Mouse (Mus musculus): ENCODE measurements at regions not wholly inside any gene's neighbourhood (a gene's known extent, or its start where the extent isn't known, plus 50 kb on each side); places are given as distances from the start of the nearest gene placed in this dataset.

- Histone ChIP-seq H3K4me3 (ENCODE audit: low read depth, low read length) (no peak overlapping the region), H3K27me3 (ENCODE audit: control insufficient read depth, insufficient read depth, low read length) (no peaks in the 10 kb centered on the region), H3K9me3 (replicated peaks; ENCODE audit: control insufficient read depth, low read length) (no peaks in the 10 kb centered on the region), H3K9ac (replicated peaks; ENCODE audit: low read length) (no peak overlapping the region), H3K4me2 (ENCODE audit: low read depth, low read length) (no peak overlapping the region), H3K27ac (replicated peaks; ENCODE audit: low read depth, low read length) (no peak overlapping the region), H3K4me1 (ENCODE audit: control insufficient read depth, insufficient read depth, low read length) (no peaks in the 10 kb centered on the region), H3K36me3 (replicated peaks; ENCODE audit: control insufficient read depth, insufficient read depth, low read depth, low read length) (no peaks in the 10 kb centered on the region)
- ATAC-seq (replicated peaks; ENCODE audit: insufficient number of reproducible peaks, low FRiP score, low TSS enrichment, low read depth) (no peak), DNase-seq (ENCODE audit: low spot score) (no peak)
- WGBS: 75% methylated on average over 8 of the region's 8 CpGs
Measured at GRCm38 (mm10) chr11:65366677-65367370, 97.0 kb upstream of the Myocd start.

GRCm38 (mm10) chr11:65365751-65366559 is 96.2 kb upstream of the Myocd start:
- Histone ChIP-seq H3K4me1 (ENCODE audit: control insufficient read depth, insufficient read depth, low read length) (no peaks in the 10 kb centered on the region), H3K27me3 (ENCODE audit: control insufficient read depth, insufficient read depth, low read length) (no peaks in the 10 kb centered on the region), H3K36me3 (replicated peaks; ENCODE audit: control insufficient read depth, insufficient read depth, low read depth, low read length) (no peaks in the 10 kb centered on the region), H3K4me3 (ENCODE audit: low read depth, low read length) (no peak overlapping the region), H3K27ac (replicated peaks; ENCODE audit: low read depth, low read length) (no peak overlapping the region), H3K4me2 (ENCODE audit: low read depth, low read length) (no peak overlapping the region), H3K9me3 (replicated peaks; ENCODE audit: control insufficient read depth, low read length) (no peaks in the 10 kb centered on the region), H3K9ac (replicated peaks; ENCODE audit: low read length) (no peak overlapping the region)
- DNase-seq (ENCODE audit: low spot score) (no peak), ATAC-seq (replicated peaks; ENCODE audit: insufficient number of reproducible peaks, low FRiP score, low TSS enrichment, low read depth) (no peak)
- 57% methylated on average over 12 of the region's 12 CpGs for WGBS

- DNase-seq (ENCODE audit: low spot score) (no peak), ATAC-seq (replicated peaks; ENCODE audit: insufficient number of reproducible peaks, low FRiP score, low TSS enrichment, low read depth) (no peak)
- H3K27me3 ChIP-seq (ENCODE audit: control insufficient read depth, insufficient read depth, low read length): no peaks in the 10 kb centered on the region
- no peak overlapping the region for H3K9ac ChIP-seq (replicated peaks; ENCODE audit: low read length)
- H3K4me3 ChIP-seq (ENCODE audit: low read depth, low read length): no peak overlapping the region
- H3K36me3 ChIP-seq (replicated peaks; ENCODE audit: control insufficient read depth, insufficient read depth, low read depth, low read length): no peaks in the 10 kb centered on the region
- H3K27ac ChIP-seq (replicated peaks; ENCODE audit: low read depth, low read length): no peak overlapping the region
- H3K9me3 ChIP-seq (replicated peaks; ENCODE audit: control insufficient read depth, low read length): no peaks in the 10 kb centered on the region
- no peak overlapping the region for H3K4me2 ChIP-seq (ENCODE audit: low read depth, low read length)
- WGBS: 83% methylated on average over 3 of the region's 3 CpGs
- no peaks in the 10 kb centered on the region for H3K4me1 ChIP-seq (ENCODE audit: control insufficient read depth, insufficient read depth, low read length)
Measured at GRCm38 (mm10) chr11:65364910-65365309, 95.1 kb upstream of the Myocd start.

- Histone ChIP-seq H3K27ac (replicated peaks; ENCODE audit: low read depth, low read length) (no peak overlapping the region), H3K9me3 (replicated peaks; ENCODE audit: control insufficient read depth, low read length) (no peaks in the 10 kb centered on the region), H3K36me3 (replicated peaks; ENCODE audit: control insufficient read depth, insufficient read depth, low read depth, low read length) (no peaks in the 10 kb centered on the region), H3K4me3 (ENCODE audit: low read depth, low read length) (no peak overlapping the region), H3K4me1 (ENCODE audit: control insufficient read depth, insufficient read depth, low read length) (no peaks in the 10 kb centered on the region), H3K27me3 (ENCODE audit: control insufficient read depth, insufficient read depth, low read length) (no peaks in the 10 kb centered on the region), H3K4me2 (ENCODE audit: low read depth, low read length) (no peak overlapping the region), H3K9ac (replicated peaks; ENCODE audit: low read length) (no peak overlapping the region)
- DNase-seq (ENCODE audit: low spot score) (no peak), ATAC-seq (replicated peaks; ENCODE audit: insufficient number of reproducible peaks, low FRiP score, low TSS enrichment, low read depth) (no peak)
- 82% methylated on average over 3 of the region's 3 CpGs for WGBS
Measured at GRCm38 (mm10) chr11:65363846-65364245, 94.1 kb upstream of the Myocd start.

GRCm38 (mm10) chr11:65360729-65361128 is 90.9 kb upstream of the Myocd start:
- no peaks in the 10 kb centered on the region for H3K36me3 ChIP-seq (replicated peaks; ENCODE audit: control insufficient read depth, insufficient read depth, low read depth, low read length)
- ATAC-seq (replicated peaks; ENCODE audit: insufficient number of reproducible peaks, low FRiP score, low TSS enrichment, low read depth) (no peak), DNase-seq (ENCODE audit: low spot score) (no peak)
- H3K4me2 ChIP-seq (ENCODE audit: low read depth, low read length): no peak overlapping the region
- no peak overlapping the region for H3K4me3 ChIP-seq (ENCODE audit: low read depth, low read length)
- H3K4me1 ChIP-seq (ENCODE audit: control insufficient read depth, insufficient read depth, low read length): no peaks in the 10 kb centered on the region
- no peak overlapping the region for H3K9ac ChIP-seq (replicated peaks; ENCODE audit: low read length)
- no peaks in the 10 kb centered on the region for H3K27me3 ChIP-seq (ENCODE audit: control insufficient read depth, insufficient read depth, low read length)
- H3K9me3 ChIP-seq (replicated peaks; ENCODE audit: control insufficient read depth, low read length): no peaks in the 10 kb centered on the region
- H3K27ac ChIP-seq (replicated peaks; ENCODE audit: low read depth, low read length): no peak overlapping the region
- 91% methylated on average over 5 of the region's 5 CpGs for WGBS

DNA sequence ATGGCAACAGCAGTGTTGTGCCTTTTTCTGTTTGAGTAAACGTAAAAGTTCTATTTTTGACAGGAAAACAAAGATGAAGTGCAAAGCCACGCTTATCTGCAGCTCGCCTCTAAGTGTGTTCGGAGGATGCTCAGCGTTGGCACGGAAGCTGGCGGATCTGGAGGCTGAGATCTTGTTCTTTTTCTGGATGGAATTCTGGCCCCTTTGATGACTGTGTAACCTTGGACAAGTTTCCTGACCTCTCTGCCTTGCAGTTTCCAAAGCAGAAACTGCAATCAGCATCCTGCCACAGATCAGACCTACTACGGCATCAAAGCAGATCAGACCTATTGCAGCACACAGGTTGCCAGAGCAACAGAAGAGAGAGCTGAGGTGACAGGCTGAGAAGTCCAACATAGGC is 89.1 kb upstream of the Myocd start:
- 88% methylated on average over 8 of the region's 8 CpGs for whole genome bisulfite sequencing
- no peak for DNase-seq (ENCODE audit: low spot score)

DNA sequence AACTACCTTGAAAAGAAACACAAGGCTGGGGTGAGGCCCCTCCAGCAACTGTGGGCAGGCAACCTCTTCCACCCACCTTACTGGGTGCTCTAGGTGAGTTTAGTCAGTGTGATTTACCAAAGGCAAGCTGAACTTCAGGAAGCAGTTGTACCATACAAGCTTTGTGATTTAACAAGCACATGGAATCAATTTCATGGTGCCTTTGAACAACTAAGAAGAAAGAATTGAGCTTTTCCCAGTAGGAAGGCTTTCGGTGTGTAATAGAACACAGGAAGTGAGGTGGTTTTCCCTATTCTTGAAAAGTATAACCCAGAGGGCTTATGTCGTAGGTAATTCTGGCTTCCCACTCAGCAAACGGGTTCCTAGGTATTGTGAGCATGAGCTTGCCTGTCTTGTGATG is 82.7 kb upstream of the Myocd start:
- DNase-seq (ENCODE audit: low spot score): peak; percentile 64
- no peak for ATAC-seq (replicated peaks; ENCODE audit: insufficient number of reproducible peaks, low FRiP score, low TSS enrichment, low read depth)
- no peaks in the 10 kb centered on the region for H3K4me1 ChIP-seq (ENCODE audit: control insufficient read depth, insufficient read depth, low read length)
- no peak overlapping the region for H3K9ac ChIP-seq (replicated peaks; ENCODE audit: low read length)
- H3K27ac ChIP-seq (replicated peaks; ENCODE audit: low read depth, low read length): no peak overlapping the region
- no peak overlapping the region for H3K4me2 ChIP-seq (ENCODE audit: low read depth, low read length)
- no peak overlapping the region for H3K4me3 ChIP-seq (ENCODE audit: low read depth, low read length)
- no peaks in the 10 kb centered on the region for H3K9me3 ChIP-seq (replicated peaks; ENCODE audit: control insufficient read depth, low read length)
- H3K27me3 ChIP-seq (ENCODE audit: control insufficient read depth, insufficient read depth, low read length): no peaks in the 10 kb centered on the region
- no peaks in the 10 kb centered on the region for H3K36me3 ChIP-seq (replicated peaks; ENCODE audit: control insufficient read depth, insufficient read depth, low read depth, low read length)
- 33% methylated on average over 3 of the region's 3 CpGs for WGBS

More for the DNA sequence above, 89.1 kb upstream of the Myocd start:
- H3K9me3 ChIP-seq (replicated peaks; ENCODE audit: control insufficient read depth, low read length): no peaks in the 10 kb centered on the region
- H3K4me2 ChIP-seq (ENCODE audit: low read depth, low read length): no peak overlapping the region
- no peak for ATAC-seq (replicated peaks; ENCODE audit: insufficient number of reproducible peaks, low FRiP score, low TSS enrichment, low read depth)
- H3K27ac ChIP-seq (replicated peaks; ENCODE audit: low read depth, low read length): no peak overlapping the region
- no peaks in the 10 kb centered on the region for H3K27me3 ChIP-seq (ENCODE audit: control insufficient read depth, insufficient read depth, low read length)
- no peak overlapping the region for H3K4me3 ChIP-seq (ENCODE audit: low read depth, low read length)
- no peaks in the 10 kb centered on the region for H3K36me3 ChIP-seq (replicated peaks; ENCODE audit: control insufficient read depth, insufficient read depth, low read depth, low read length)
- no peaks in the 10 kb centered on the region for H3K4me1 ChIP-seq (ENCODE audit: control insufficient read depth, insufficient read depth, low read length)
- no peak overlapping the region for H3K9ac ChIP-seq (replicated peaks; ENCODE audit: low read length)

- no peak for ATAC-seq (replicated peaks; ENCODE audit: insufficient number of reproducible peaks, low FRiP score, low TSS enrichment, low read depth)
- Histone ChIP-seq H3K27ac (replicated peaks; ENCODE audit: low read depth, low read length) (no peak overlapping the region), H3K4me1 (ENCODE audit: control insufficient read depth, insufficient read depth, low read length) (no peaks in the 10 kb centered on the region), H3K27me3 (ENCODE audit: control insufficient read depth, insufficient read depth, low read length) (no peaks in the 10 kb centered on the region), H3K4me2 (ENCODE audit: low read depth, low read length) (no peak overlapping the region), H3K9me3 (replicated peaks; ENCODE audit: control insufficient read depth, low read length) (no peaks in the 10 kb centered on the region), H3K4me3 (ENCODE audit: low read depth, low read length) (no peak overlapping the region), H3K9ac (replicated peaks; ENCODE audit: low read length) (no peak overlapping the region), H3K36me3 (replicated peaks; ENCODE audit: control insufficient read depth, insufficient read depth, low read depth, low read length) (no peaks in the 10 kb centered on the region)
- WGBS: 49% methylated on average over 5 of the region's 5 CpGs
- no peak for DNase-seq (ENCODE audit: low spot score)
Measured at GRCm38 (mm10) chr11:65349013-65349412, 79.2 kb upstream of the Myocd start.

Measured in embryonic facial prominence, embryonic 11.5 days (tissue).